Mouse (Mus musculus): ENCODE measurements around the gene Serpind1.

DNA sequence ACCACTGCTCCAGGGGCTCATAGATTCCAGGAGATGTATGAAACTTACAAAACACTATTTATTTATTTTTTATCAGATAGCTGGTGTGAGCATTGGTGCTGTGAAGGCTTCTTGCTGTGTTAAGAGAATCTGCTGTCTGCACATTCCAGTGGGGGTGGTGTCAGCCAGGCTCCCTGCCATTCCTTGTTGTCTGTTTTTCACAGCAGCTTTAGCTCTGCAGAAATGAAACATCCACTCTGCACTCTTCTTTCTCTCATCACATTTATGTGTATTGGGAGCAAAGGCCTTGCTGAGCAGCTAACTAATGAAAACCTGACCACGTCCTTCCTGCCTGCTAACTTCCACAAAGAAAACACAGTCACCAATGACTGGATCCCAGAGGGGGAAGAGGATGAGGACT, 4.9 kb downstream of the Serpind1 start:
- no peak for TF ChIP-seq CTCF (IDR thresholded peaks at IDR 0.05; ENCODE audit: low read depth, low read length)
- no peak for TF ChIP-seq GATA1 (IDR thresholded peaks at IDR 0.05; ENCODE audit: borderline replicate concordance, low read length)
- TF ChIP-seq TAL1 (conservative IDR thresholded peaks at IDR 0.05; ENCODE audit: low read depth, low read length), result no peak
- TF ChIP-seq POLR2AphosphoS5 (IDR thresholded peaks at IDR 0.05; ENCODE audit: insufficient replicate concordance, low read depth, low read length), result no peak
- no peak for TF ChIP-seq GATA2 (IDR thresholded peaks at IDR 0.05; ENCODE audit: borderline replicate concordance, low read depth, low read length)
